Mouse (Mus musculus) MEL (cell line): ENCODE measurements around the gene Tmcc3. TPM values are rescaled to one million over a fixed set of nuclear protein-coding genes. Genes with fewer than 3 reads are reported as not detected.

ENCODE experiments used
- DNase-seq: peaks from one replicate; pipeline ENCODE4 v3.0.0; 2011; ENCODE audit warnings: low read depth, low spot score
- H3K27ac ChIP-seq: 2 replicates; pipeline ENCODE4 v1.5.1; 2012; ENCODE audit warnings: low read depth, mild to moderate bottlenecking, control low read depth, low read length, moderate library complexity; ENCODE audit not compliant: control insufficient read depth
- H3K27me3 ChIP-seq, 2 experiments: fragments of 150-350 bp in 1 of 2; sonication (generic) in 1 of 2; 2 replicates each; pipeline ENCODE4 v1.6.1; 2012; ENCODE audit warnings: low read length in 2 of 2, mild to moderate bottlenecking in 2 of 2, improper control_type of control experiment in 1 of 2, moderate library complexity in 1 of 2; ENCODE audit not compliant: insufficient read depth in 2 of 2, control insufficient read depth in 1 of 2
- H3K36me3 ChIP-seq, 2 experiments: 2 replicates each; pipeline ENCODE4 v1.6.1; 2012 to 2014; ENCODE audit warnings: low read length in 2 of 2, improper control_type of control experiment in 1 of 2, inconsistent platforms in 1 of 2, mild to moderate bottlenecking in 1 of 2; ENCODE audit not compliant: insufficient read depth in 2 of 2, control insufficient read depth in 1 of 2
- H3K4me1 ChIP-seq, 2 experiments: fragments of 150-350 bp in 1 of 2; sonication (generic) in 1 of 2; 2 replicates each; pipeline ENCODE4 v1.6.1; 2012; ENCODE audit warnings: low read length in 2 of 2, improper control_type of control experiment in 1 of 2, mild to moderate bottlenecking in 1 of 2; ENCODE audit not compliant: insufficient read depth in 2 of 2, control insufficient read depth in 1 of 2
- H3K4me3 ChIP-seq, 2 experiments: fragments of 150-350 bp in 1 of 2; sonication (generic) in 1 of 2; 2 replicates each; pipeline ENCODE4 v1.5.1; 2012; ENCODE audit warnings: low read depth in 2 of 2, low read length in 2 of 2, mild to moderate bottlenecking in 2 of 2, moderate library complexity in 2 of 2, control low read depth in 1 of 2, improper control_type of control experiment in 1 of 2; ENCODE audit not compliant: control insufficient read depth in 1 of 2, insufficient read depth in 1 of 2
- H3K79me2 ChIP-seq: 2 replicates; pipeline ENCODE4 v1.6.1; 2012; ENCODE audit warnings: mild to moderate bottlenecking, low read length, moderate library complexity; ENCODE audit not compliant: control insufficient read depth, poor library complexity, insufficient read depth
- H3K9ac ChIP-seq: 2 replicates; pipeline ENCODE4 v1.6.1; 2012; ENCODE audit warnings: low read depth, mild to moderate bottlenecking, control low read depth, low read length, moderate library complexity; ENCODE audit not compliant: control insufficient read depth, poor library complexity, severe bottlenecking
- H3K9me3 ChIP-seq: fragments of 150-350 bp; sonication (generic); replicated peaks from 2 replicates; pipeline ENCODE4 v1.6.1; 2012; ENCODE audit warnings: mild to moderate bottlenecking, low read length, improper control_type of control experiment, moderate library complexity; ENCODE audit not compliant: insufficient read depth
- BHLHE40 ChIP-seq: IDR thresholded peaks from 2 replicates; pipeline ENCODE4 v1.6.1; 2012; ENCODE audit warnings: low read depth, mild to moderate bottlenecking, inconsistent platforms, low read length, improper control_type of control experiment, borderline replicate concordance
- CHD1 ChIP-seq: IDR thresholded peaks from 2 replicates; pipeline ENCODE4 v1.6.1; 2012; ENCODE audit warnings: low read depth, mild to moderate bottlenecking, inconsistent platforms, low read length, improper control_type of control experiment
- CHD2 ChIP-seq: IDR thresholded peaks from 2 replicates; pipeline ENCODE4 v1.6.1; 2011; ENCODE audit warnings: low read length, improper control_type of control experiment
- ETS1 ChIP-seq: IDR thresholded peaks from 2 replicates; pipeline ENCODE4 v1.6.1; 2012; ENCODE audit warnings: low read depth, mild to moderate bottlenecking, inconsistent platforms, low read length, improper control_type of control experiment, moderate library complexity
- GABPA ChIP-seq: IDR thresholded peaks from 2 replicates; pipeline ENCODE4 v1.6.1; 2012; ENCODE audit warnings: low read depth, mild to moderate bottlenecking, inconsistent platforms, low read length, improper control_type of control experiment, moderate library complexity
- GATA1 ChIP-seq: IDR thresholded peaks from 2 replicates; pipeline ENCODE4 v1.6.1; 2011; ENCODE audit warnings: low read depth, low read length, improper control_type of control experiment
- JUND ChIP-seq: IDR thresholded peaks from 2 replicates; pipeline ENCODE4 v1.6.1; 2011; ENCODE audit warnings: low read depth, mild to moderate bottlenecking, improper control_type of control experiment, low read length
- KAT2A ChIP-seq: conservative IDR thresholded peaks from 2 replicates; pipeline ENCODE4 v1.6.1; 2012; ENCODE audit warnings: low read depth, low read length, improper control_type of control experiment, inconsistent platforms
- MAFK ChIP-seq: IDR thresholded peaks from 2 replicates; pipeline ENCODE4 v1.6.1; 2011; ENCODE audit warnings: low read depth, mild to moderate bottlenecking, low read length, improper control_type of control experiment, borderline replicate concordance
- MAX ChIP-seq: IDR thresholded peaks from 2 replicates; pipeline ENCODE4 v1.6.1; 2011; ENCODE audit warnings: low read length, improper control_type of control experiment
- MAZ ChIP-seq: IDR thresholded peaks from 2 replicates; pipeline ENCODE4 v1.6.1; 2012; ENCODE audit warnings: low read depth, mild to moderate bottlenecking, inconsistent platforms, low read length, improper control_type of control experiment
- MEF2A ChIP-seq: IDR thresholded peaks from 2 replicates; pipeline ENCODE4 v1.6.1; 2014; ENCODE audit warnings: low read depth, mild to moderate bottlenecking, inconsistent platforms, low read length, improper control_type of control experiment; ENCODE audit not compliant: poor library complexity, insufficient replicate concordance, severe bottlenecking; ENCODE audit errors: extremely low read depth
- MXI1 ChIP-seq: IDR thresholded peaks from 2 replicates; pipeline ENCODE4 v1.6.1; 2011; ENCODE audit warnings: mild to moderate bottlenecking, low read depth, low read length, improper control_type of control experiment
- MYB ChIP-seq: IDR thresholded peaks from 2 replicates; pipeline ENCODE4 v1.6.1; 2011; ENCODE audit warnings: mild to moderate bottlenecking, low read depth, low read length, improper control_type of control experiment
- NRF1 ChIP-seq: IDR thresholded peaks from 2 replicates; pipeline ENCODE4 v1.6.1; 2014; ENCODE audit warnings: low read depth, mild to moderate bottlenecking, inconsistent platforms, low read length, improper control_type of control experiment, moderate library complexity; ENCODE audit not compliant: poor library complexity, insufficient read depth, severe bottlenecking
- POLR2AphosphoS2 ChIP-seq: IDR thresholded peaks from 2 replicates; pipeline ENCODE4 v1.6.1; 2011; ENCODE audit warnings: low read length, improper control_type of control experiment
- POLR2AphosphoS5 ChIP-seq: IDR thresholded peaks from 2 replicates; pipeline ENCODE4 v1.6.1; 2012; ENCODE audit warnings: low read depth, borderline replicate concordance, mild to moderate bottlenecking, inconsistent platforms, low read length, moderate library complexity, mixed read lengths
- RAD21 ChIP-seq: IDR thresholded peaks from 2 replicates; pipeline ENCODE4 v1.6.1; 2011; ENCODE audit warnings: mild to moderate bottlenecking, low read depth, low read length, improper control_type of control experiment
- RCOR1 ChIP-seq: IDR thresholded peaks from 2 replicates; pipeline ENCODE4 v1.6.1; 2012; ENCODE audit warnings: low read depth, mild to moderate bottlenecking, inconsistent platforms, low read length, improper control_type of control experiment
- SMC3 ChIP-seq: IDR thresholded peaks from 2 replicates; pipeline ENCODE4 v1.6.1; 2011; ENCODE audit warnings: low read depth, low read length, improper control_type of control experiment
- TAL1 ChIP-seq: IDR thresholded peaks from 2 replicates; pipeline ENCODE4 v1.6.1; 2012; ENCODE audit warnings: mild to moderate bottlenecking, inconsistent platforms, low read length, moderate library complexity, mixed read lengths
- TBP ChIP-seq: IDR thresholded peaks from 2 replicates; pipeline ENCODE4 v1.8.0; 2011; ENCODE audit warnings: low read depth, low read length, improper control_type of control experiment
- UBTF ChIP-seq: IDR thresholded peaks from 2 replicates; pipeline ENCODE4 v1.6.1; 2012; ENCODE audit warnings: low read depth, mild to moderate bottlenecking, inconsistent platforms, low read length, improper control_type of control experiment, moderate library complexity, borderline replicate concordance; ENCODE audit not compliant: insufficient read depth
- USF1 ChIP-seq: IDR thresholded peaks from 2 replicates; pipeline ENCODE4 v1.6.1; 2014; ENCODE audit warnings: low read depth, mild to moderate bottlenecking, inconsistent platforms, low read length, improper control_type of control experiment, moderate library complexity
- ZC3H11A ChIP-seq: IDR thresholded peaks from 2 replicates; pipeline ENCODE4 v1.6.1; 2012; ENCODE audit warnings: low read depth, mild to moderate bottlenecking, inconsistent platforms, low read length, improper control_type of control experiment
- ZKSCAN1 ChIP-seq: IDR thresholded peaks from 2 replicates; pipeline ENCODE4 v1.6.1; 2012; ENCODE audit warnings: low read depth, mild to moderate bottlenecking, inconsistent platforms, low read length, improper control_type of control experiment, moderate library complexity
- ZMIZ1 ChIP-seq: IDR thresholded peaks from 2 replicates; pipeline ENCODE4 v1.6.1; 2012; ENCODE audit warnings: low read depth, mild to moderate bottlenecking, inconsistent platforms, low read length, improper control_type of control experiment, moderate library complexity
- polyA plus RNA-seq, 2 experiments: library from polyadenylated mRNA; stranded (reverse) in 1 of 2; unstranded in 1 of 2; fragments of >175 nt in 1 of 2; fragments of >200 nt in 1 of 2; gene quantifications; 2 replicates each; pipeline versions ENCODE4 v1.2.1 to v1.2.4; 2012; ENCODE audit warnings: low replicate concordance in 2 of 2, low read depth in 1 of 2; ENCODE audit not compliant: insufficient read length in 2 of 2, insufficient read depth in 1 of 2, missing spikeins in 1 of 2
- total RNA-seq: library from RNA; depleted of rRNA; stranded (reverse); fragments of 300-350 nt; gene quantifications from 2 replicates; pipeline ENCODE4 v1.2.3, GENCODE M21; 2012

Tmcc3 gene
- total and polyA plus RNA-seq, 3 experiments: 1.3 to 2.6 TPM; not detected in 1

GRCm38 (mm10) chr10:94352877-94353853 is 41.4 kb downstream of the Tmcc3 start:
- peaks cover 0 to 2% of the 10 kb centered on the region in 2 experiments; a peak in 1 of 4 replicates for H3K27me3 ChIP-seq
- H3K36me3 ChIP-seq: peaks cover 0 to 2% of the 10 kb centered on the region in 2 experiments; a peak in 2 of 4 replicates
- no peak overlapping the region for H3K4me3 ChIP-seq
- no peaks in the 10 kb centered on the region for H3K79me2 ChIP-seq
- no peak overlapping the region for H3K27ac ChIP-seq
- DNase-seq: no peak
- no peak overlapping the region for H3K9ac ChIP-seq
- no peaks in the 10 kb centered on the region; a peak in 2 of 4 replicates for H3K4me1 ChIP-seq
- no peaks in the 10 kb centered on the region for H3K9me3 ChIP-seq
- no peak for TF ChIP-seq MYB
- TF ChIP-seq POLR2AphosphoS2: no peak
- no peak for TF ChIP-seq MAFK
- no peak for TF ChIP-seq ZMIZ1
- no peak for TF ChIP-seq SMC3
- no peak for TF ChIP-seq ZC3H11A
- TF ChIP-seq MAX: no peak
- no peak for TF ChIP-seq MAZ
- no peak for TF ChIP-seq CHD1
- TF ChIP-seq POLR2AphosphoS5: no peak
- no peak for TF ChIP-seq KAT2A
- no peak for TF ChIP-seq TAL1
- TF ChIP-seq RAD21: no peak

GRCm38 (mm10) chr10:94354005-94354404 is 42.3 kb downstream of the Tmcc3 start:
- no peak for DNase-seq
- Histone ChIP-seq H3K27ac (no peak overlapping the region), H3K4me1 (no peaks in the 10 kb centered on the region; a peak in 2 of 4 replicates), H3K9me3 (no peaks in the 10 kb centered on the region), H3K4me3 (no peak overlapping the region), H3K9ac (no peak overlapping the region), H3K27me3 (peaks cover 0 to 2% of the 10 kb centered on the region in 2 experiments; a peak in 1 of 4 replicates), H3K79me2 (no peaks in the 10 kb centered on the region), H3K36me3 (peaks cover 0 to 2% of the 10 kb centered on the region in 2 experiments; a peak in 2 of 4 replicates)
- TF ChIP-seq USF1: no peak
- no peak for TF ChIP-seq BHLHE40
- TF ChIP-seq POLR2AphosphoS2: no peak
- TF ChIP-seq CHD1: no peak
- TF ChIP-seq TBP: no peak
- no peak for TF ChIP-seq RCOR1
- TF ChIP-seq NRF1: no peak
- no peak for TF ChIP-seq CHD2
- TF ChIP-seq MEF2A: no peak
- no peak for TF ChIP-seq MAX
- TF ChIP-seq UBTF: no peak
- TF ChIP-seq GABPA: no peak
- TF ChIP-seq JUND: no peak
- TF ChIP-seq GATA1: no peak
- no peak for TF ChIP-seq ETS1
- no peak for TF ChIP-seq MYB
- no peak for TF ChIP-seq ZKSCAN1
- TF ChIP-seq MAZ: no peak
- no peak for TF ChIP-seq MXI1
